Mouse (Mus musculus) small intestine, adult 2 months (tissue): Measurements from ENCODE around the gene Trpv6.

Source experiments
- CTCF ChIP-seq: fragments of 200-500 bp; IDR thresholded peaks from 2 replicates; pipeline ENCODE4 v1.5.1; 2012; ENCODE audit warnings: low read depth, mild to moderate bottlenecking, control low read depth, inconsistent platforms, low read length, moderate library complexity, mixed read lengths; ENCODE audit not compliant: insufficient replicate concordance, insufficient read length; ENCODE audit errors: extremely low read depth
- POLR2A ChIP-seq: fragments of 200-500 bp; IDR thresholded peaks from 2 replicates; pipeline ENCODE4 v1.6.1; 2012; ENCODE audit warnings: low read depth, mild to moderate bottlenecking, control low read depth, inconsistent platforms, low read length, moderate library complexity

GRCm38 (mm10) chr6:41631549-41631948, 4.7 kb downstream of the Trpv6 start:
- no peak for TF ChIP-seq CTCF
- TF ChIP-seq POLR2A, result no peak
